Mouse (Mus musculus) right cerebral cortex, postnatal 14 days (tissue): ENCODE measurements around the gene Rp2.

Experiments used
- DNase-seq: peaks from one replicate; pipeline ENCODE4 v3.0.0; 2022

Rp2 gene

GRCm38 (mm10) chrX:20425839-20426449 lies 61.7 kb downstream of the Rp2 start:
- peak; percentile 10 for DNase-seq
